Mouse (Mus musculus) retina, embryonic 14.5 days (tissue): ENCODE data around the gene Lmbr1l.

Experiments
- DNase-seq: peaks from one replicate; pipeline ENCODE4 v3.0.0-alpha.2; 2015; ENCODE audit warnings: low spot score

Lmbr1l gene

GRCm38 (mm10) chr15:98895635-98896589 lies 22.1 kb downstream of the Lmbr1l start:
- peak; percentile 69 for DNase-seq

- DNase-seq: no peak
These were observed 23.0 kb downstream of the Lmbr1l start for GRCm38 (mm10) chr15:98894746-98895634.

GRCm38 (mm10) chr15:98893940-98894745 lies 23.9 kb downstream of the Lmbr1l start, which contains the start of gene Rhebl1:
Gene Rhebl1 (minus strand): TSS chr15:98894540.
- no peak for DNase-seq

GRCm38 (mm10) chr15:98893036-98893435 lies 25.0 kb downstream of the Lmbr1l start:
- DNase-seq: no peak

GRCm38 (mm10) chr15:98891907-98892606 lies 26.0 kb downstream of the Lmbr1l start:
- peak; percentile 88 for DNase-seq

GRCm38 (mm10) chr15:98891198-98891742 lies 26.8 kb downstream of the Lmbr1l start:
- DNase-seq: no peak

GRCm38 (mm10) chr15:98887526-98887925 lies 30.5 kb downstream of the Lmbr1l start:
- no peak for DNase-seq

- DNase-seq: no peak
These were observed 31.2 kb downstream of the Lmbr1l start for GRCm38 (mm10) chr15:98886667-98887387.

GRCm38 (mm10) chr15:98884106-98884505 lies 33.9 kb downstream of the Lmbr1l start:
- DNase-seq: no peak

- no peak for DNase-seq
These were observed 34.4 kb downstream of the Lmbr1l start for GRCm38 (mm10) chr15:98883661-98884060.

- DNase-seq: no peak
These were observed 36.4 kb downstream of the Lmbr1l start for GRCm38 (mm10) chr15:98881656-98882008.

GRCm38 (mm10) chr15:98880978-98881655 lies 36.9 kb downstream of the Lmbr1l start:
- DNase-seq: peak; percentile 98

GRCm38 (mm10) chr15:98877331-98877730 lies 40.7 kb downstream of the Lmbr1l start:
- peak; percentile 95 for DNase-seq

GRCm38 (mm10) chr15:98871916-98872888 lies 45.8 kb downstream of the Lmbr1l start:
- DNase-seq: peak; percentile 96

GRCm38 (mm10) chr15:98871070-98871915 lies 46.7 kb downstream of the Lmbr1l start, which contains the start of gene Kmt2d:
Gene Kmt2d (minus strand): TSS chr15:98871204.
- DNase-seq: peak; percentile 52

- DNase-seq: no peak
These were observed 47.6 kb downstream of the Lmbr1l start for GRCm38 (mm10) chr15:98870179-98871069.
